Mouse (Mus musculus): Measurements from ENCODE around the gene Pla2g1b. TPM values are rescaled to one million over a fixed set of nuclear protein-coding genes. Genes with fewer than 3 reads are reported as not detected.

Gene Pla2g1b
- polyA plus RNA-seq, 1 experiment from 2014 or later: not detected

DNA sequence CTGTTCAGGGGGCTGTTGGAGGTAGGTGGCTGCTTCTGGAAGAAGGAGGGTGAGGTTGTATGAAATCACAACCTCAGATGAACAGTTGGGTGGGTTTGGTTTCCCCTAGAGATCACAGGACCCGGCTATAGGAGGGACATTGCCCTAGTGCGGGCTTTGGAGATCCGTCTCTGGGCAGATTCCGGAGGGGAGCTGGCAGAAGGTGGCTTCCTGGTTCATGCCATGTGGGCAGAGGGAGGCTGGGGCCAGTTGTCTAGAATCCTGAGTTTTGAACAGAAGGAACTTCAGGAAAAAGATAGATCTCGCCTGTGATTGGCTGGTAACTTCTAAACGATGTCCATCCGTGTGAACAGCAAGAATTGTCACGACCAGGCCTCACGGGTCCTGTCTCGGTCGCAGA is 33.7 kb upstream of the Pla2g1b start:
- WGBS: 88% methylated on average over 11 of the region's 11 CpGs
- Histone ChIP-seq H3K27me3 (ENCODE audit: control insufficient read depth, insufficient read depth, low read length) (peaks cover 18% of the 10 kb centered on the region), H3K4me2 (ENCODE audit: low read length) (no peak overlapping the region), H3K9ac (ENCODE audit: low read length) (no peak overlapping the region), H3K27ac (replicated peaks in 1 of 2; ENCODE audit: control insufficient read depth in 1 of 2, insufficient read depth in 1 of 2, low read depth in 2 of 2, low read length in 2 of 2) (no peak overlapping the region), H3K4me3 (ENCODE audit: control insufficient read depth in 1 of 2, insufficient read depth in 1 of 2, low read depth in 1 of 2, low read length in 2 of 2) (no peak overlapping the region), H3K9me3 (ENCODE audit: control insufficient read depth, low read length) (no peaks in the 10 kb centered on the region), H3K4me1 (ENCODE audit: control insufficient read depth in 2 of 2, insufficient read depth in 2 of 2, low read length in 2 of 2) (peaks cover 23 to 30% of the 10 kb centered on the region in 2 experiments), H3K36me3 (ENCODE audit: control insufficient read depth, insufficient read depth, low read length) (no peaks in the 10 kb centered on the region)
- no peak for ATAC-seq (ENCODE audit: insufficient number of reproducible peaks, insufficient read depth, low FRiP score, low read depth)

DNA sequence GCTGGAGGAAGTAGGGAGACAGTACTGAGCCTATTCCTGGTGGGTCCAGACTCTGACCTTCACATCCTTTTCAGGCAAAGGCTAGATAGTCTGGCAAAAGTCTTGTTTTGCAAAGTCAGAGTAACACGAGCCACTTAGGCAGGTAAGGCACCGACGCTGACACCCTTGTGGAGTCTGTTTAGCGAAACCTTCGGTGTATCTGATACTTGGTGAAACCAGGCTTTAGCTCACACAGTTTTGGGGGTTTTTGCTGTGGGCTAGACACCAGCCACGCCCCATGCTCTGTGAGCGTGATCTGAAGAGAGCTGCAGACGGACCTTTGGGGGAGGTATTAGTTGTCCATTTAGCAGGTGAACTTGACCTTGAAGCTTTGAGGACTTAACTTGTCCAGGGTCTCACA is 32.9 kb upstream of the Pla2g1b start:
- no peaks in the 10 kb centered on the region for H3K9me3 ChIP-seq (ENCODE audit: control insufficient read depth, low read length)
- H3K27me3 ChIP-seq (ENCODE audit: control insufficient read depth, insufficient read depth, low read length): peaks cover 11% of the 10 kb centered on the region
- no peak overlapping the region for H3K4me3 ChIP-seq (ENCODE audit: control insufficient read depth in 1 of 2, insufficient read depth in 1 of 2, low read depth in 1 of 2, low read length in 2 of 2)
- no peak for ATAC-seq (ENCODE audit: insufficient number of reproducible peaks, insufficient read depth, low FRiP score, low read depth)
- WGBS: 86% methylated on average over 8 of the region's 8 CpGs
- no peak overlapping the region for H3K4me2 ChIP-seq (ENCODE audit: low read length)
- H3K4me1 ChIP-seq (ENCODE audit: control insufficient read depth in 2 of 2, insufficient read depth in 2 of 2, low read length in 2 of 2): peaks cover 23 to 35% of the 10 kb centered on the region in 2 experiments
- no peak overlapping the region for H3K9ac ChIP-seq (ENCODE audit: low read length)
- H3K36me3 ChIP-seq (ENCODE audit: control insufficient read depth, insufficient read depth, low read length): no peaks in the 10 kb centered on the region
- H3K27ac ChIP-seq (replicated peaks in 1 of 2; ENCODE audit: control insufficient read depth in 1 of 2, insufficient read depth in 1 of 2, low read depth in 2 of 2, low read length in 2 of 2): no peak overlapping the region

DNA sequence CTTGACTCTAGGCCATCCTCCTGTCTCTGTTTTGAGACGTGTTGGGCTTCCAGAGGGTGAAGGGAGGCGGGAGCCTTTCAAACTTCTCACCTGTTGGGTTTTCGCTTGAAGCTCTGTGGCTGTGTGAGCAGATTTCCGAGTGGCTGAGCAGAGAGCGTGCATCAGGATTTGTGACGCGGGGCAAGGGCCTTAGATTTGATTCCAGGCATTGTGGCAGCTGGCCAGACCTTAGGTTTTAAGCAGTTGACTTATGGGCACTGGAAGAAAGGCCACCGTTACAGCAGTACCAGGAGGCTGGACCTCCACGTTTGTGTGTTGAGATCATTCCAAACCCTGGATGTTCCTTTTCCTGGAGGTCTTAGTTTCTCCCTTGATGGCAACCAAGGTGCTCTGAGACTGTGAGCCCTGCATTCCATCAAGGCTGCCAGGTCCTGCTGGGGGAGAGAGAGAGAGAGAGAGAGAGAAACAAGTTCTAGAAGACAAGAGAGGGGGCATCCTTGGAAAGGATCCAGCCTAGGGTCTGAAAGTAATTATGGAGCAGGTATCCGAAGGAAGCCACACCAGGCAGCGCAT is 31.7 kb upstream of the Pla2g1b start:
- WGBS: 74% methylated on average over 11 of the region's 11 CpGs
- H3K9me3 ChIP-seq (ENCODE audit: control insufficient read depth, low read length): no peaks in the 10 kb centered on the region
- peaks cover 4% of the 10 kb centered on the region; the same call in 1 of the 2 replicates for H3K36me3 ChIP-seq (ENCODE audit: control insufficient read depth, insufficient read depth, low read length)
- peaks cover 19 to 32% of the 10 kb centered on the region in 2 experiments for H3K4me1 ChIP-seq (ENCODE audit: control insufficient read depth in 2 of 2, insufficient read depth in 2 of 2, low read length in 2 of 2)
- no peak for ATAC-seq (ENCODE audit: insufficient number of reproducible peaks, insufficient read depth, low FRiP score, low read depth)
- H3K9ac ChIP-seq (ENCODE audit: low read length): no peak overlapping the region
- no peak overlapping the region for H3K4me2 ChIP-seq (ENCODE audit: low read length)
- H3K4me3 ChIP-seq (ENCODE audit: control insufficient read depth in 1 of 2, insufficient read depth in 1 of 2, low read depth in 1 of 2, low read length in 2 of 2): no peak overlapping the region
- H3K27me3 ChIP-seq (ENCODE audit: control insufficient read depth, insufficient read depth, low read length): no peaks in the 10 kb centered on the region
- no peak overlapping the region for H3K27ac ChIP-seq (replicated peaks in 1 of 2; ENCODE audit: control insufficient read depth in 1 of 2, insufficient read depth in 1 of 2, low read depth in 2 of 2, low read length in 2 of 2)

DNA sequence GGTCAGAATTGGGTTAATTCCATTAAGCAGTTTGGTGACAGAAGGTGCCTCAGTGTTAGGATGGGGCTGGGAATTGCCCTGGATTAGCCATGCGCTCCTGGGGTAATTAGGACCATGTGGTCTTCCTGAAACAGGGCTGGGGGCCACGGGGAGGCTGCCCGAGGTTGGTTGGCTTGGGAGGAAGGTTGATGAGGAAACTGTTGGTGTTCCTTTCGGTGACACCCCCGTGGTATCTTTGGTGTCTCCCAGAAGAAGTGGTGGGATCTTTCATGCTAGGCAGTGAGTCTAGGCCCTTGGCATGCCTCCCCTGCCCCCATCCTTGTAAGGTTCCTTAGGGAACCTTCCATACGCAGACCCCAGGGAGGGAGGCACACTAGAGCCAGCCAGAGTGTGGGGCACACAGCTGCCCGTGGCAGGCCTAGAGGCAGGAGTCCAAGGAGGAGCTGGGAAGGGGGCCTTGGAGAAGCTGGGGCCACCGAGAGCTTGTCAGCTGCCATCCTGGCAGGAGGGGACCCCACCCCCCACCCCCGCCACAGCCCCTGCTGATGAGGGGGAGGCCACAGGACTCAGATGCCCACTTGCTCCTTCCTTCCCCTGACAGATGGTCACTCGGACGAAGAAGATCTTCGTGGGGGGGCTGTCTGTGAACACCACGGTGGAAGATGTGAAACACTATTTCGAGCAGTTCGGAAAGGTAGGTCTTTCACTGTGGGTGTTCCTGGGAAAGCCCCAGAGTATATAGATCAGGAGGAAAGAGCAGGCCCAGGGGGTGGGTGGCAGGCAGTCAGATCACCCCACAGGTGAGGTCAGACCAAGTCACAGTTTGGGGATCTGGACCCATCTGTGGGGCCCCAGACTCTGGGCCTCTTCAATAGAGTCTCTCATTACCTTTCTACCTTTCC is 31.0 kb upstream of the Pla2g1b start:
- ATAC-seq (ENCODE audit: insufficient number of reproducible peaks, insufficient read depth, low FRiP score, low read depth): no peak
- H3K4me2 ChIP-seq (ENCODE audit: low read length): no peak overlapping the region
- peaks cover 19 to 32% of the 10 kb centered on the region in 2 experiments for H3K4me1 ChIP-seq (ENCODE audit: control insufficient read depth in 2 of 2, insufficient read depth in 2 of 2, low read length in 2 of 2)
- H3K27ac ChIP-seq (replicated peaks in 1 of 2; ENCODE audit: control insufficient read depth in 1 of 2, insufficient read depth in 1 of 2, low read depth in 2 of 2, low read length in 2 of 2): no peak overlapping the region
- H3K27me3 ChIP-seq (ENCODE audit: control insufficient read depth, insufficient read depth, low read length): no peaks in the 10 kb centered on the region
- H3K36me3 ChIP-seq (ENCODE audit: control insufficient read depth, insufficient read depth, low read length): peaks cover 4% of the 10 kb centered on the region; the same call in 1 of the 2 replicates
- WGBS: 73% methylated on average over 15 of the region's 15 CpGs
- no peak overlapping the region for H3K4me3 ChIP-seq (ENCODE audit: control insufficient read depth in 1 of 2, insufficient read depth in 1 of 2, low read depth in 1 of 2, low read length in 2 of 2)
- H3K9ac ChIP-seq (ENCODE audit: low read length): no peak overlapping the region; the same call in 1 of the 2 replicates
- no peaks in the 10 kb centered on the region for H3K9me3 ChIP-seq (ENCODE audit: control insufficient read depth, low read length)

DNA sequence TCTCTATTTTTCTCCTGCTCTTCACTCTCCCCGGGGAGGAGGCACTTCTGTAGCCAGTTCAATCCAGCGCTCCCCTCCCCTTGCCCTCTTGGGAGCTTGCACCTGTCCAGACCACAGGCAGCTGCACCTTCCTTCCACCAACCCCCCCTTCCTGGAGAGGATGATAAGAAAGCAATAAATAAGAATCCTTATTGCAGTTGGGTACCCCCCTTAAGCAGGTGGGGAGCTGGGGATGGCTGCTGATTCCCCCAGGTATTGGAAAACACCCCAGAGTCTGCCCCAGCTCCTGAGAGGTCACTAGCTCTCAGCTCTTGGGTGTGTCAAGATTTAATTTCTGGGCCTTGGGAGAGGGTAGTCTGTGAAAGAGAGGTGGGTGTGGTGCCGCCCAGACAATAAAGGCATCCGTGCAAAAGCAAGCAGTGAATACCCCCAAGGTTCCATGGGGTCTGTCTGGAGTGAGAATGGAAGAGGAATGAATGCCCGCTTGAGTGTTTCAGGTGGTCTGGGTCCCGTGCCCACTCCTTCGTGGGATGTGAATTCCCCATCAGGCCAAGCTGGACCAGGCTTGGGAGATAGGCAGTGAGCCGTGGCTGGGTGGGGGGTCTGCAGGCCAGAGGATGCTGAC is 30.2 kb upstream of the Pla2g1b start:
- H3K27me3 ChIP-seq (ENCODE audit: control insufficient read depth, insufficient read depth, low read length): no peaks in the 10 kb centered on the region
- peak overlapping the region in 1 of 2 experiments; percentile 41; a peak in 2 of 4 replicates for H3K27ac ChIP-seq (replicated peaks in 1 of 2; ENCODE audit: control insufficient read depth in 1 of 2, insufficient read depth in 1 of 2, low read depth in 2 of 2, low read length in 2 of 2)
- no peaks in the 10 kb centered on the region for H3K9me3 ChIP-seq (ENCODE audit: control insufficient read depth, low read length)
- H3K36me3 ChIP-seq (ENCODE audit: control insufficient read depth, insufficient read depth, low read length): peaks cover 4% of the 10 kb centered on the region; the same call in 1 of the 2 replicates
- peaks cover 16 to 29% of the 10 kb centered on the region in 2 experiments for H3K4me1 ChIP-seq (ENCODE audit: control insufficient read depth in 2 of 2, insufficient read depth in 2 of 2, low read length in 2 of 2)
- H3K4me2 ChIP-seq (ENCODE audit: low read length): peak overlapping the region; percentile 89
- ATAC-seq (ENCODE audit: insufficient number of reproducible peaks, insufficient read depth, low FRiP score, low read depth): no peak
- peak overlapping the region; percentile 79 for H3K9ac ChIP-seq (ENCODE audit: low read length)
- WGBS: 42% methylated on average over 8 of the region's 8 CpGs
- peak overlapping the region; percentile 35 to 48; a peak in 3 of 4 replicates for H3K4me3 ChIP-seq (ENCODE audit: control insufficient read depth in 1 of 2, insufficient read depth in 1 of 2, low read depth in 1 of 2, low read length in 2 of 2)

DNA sequence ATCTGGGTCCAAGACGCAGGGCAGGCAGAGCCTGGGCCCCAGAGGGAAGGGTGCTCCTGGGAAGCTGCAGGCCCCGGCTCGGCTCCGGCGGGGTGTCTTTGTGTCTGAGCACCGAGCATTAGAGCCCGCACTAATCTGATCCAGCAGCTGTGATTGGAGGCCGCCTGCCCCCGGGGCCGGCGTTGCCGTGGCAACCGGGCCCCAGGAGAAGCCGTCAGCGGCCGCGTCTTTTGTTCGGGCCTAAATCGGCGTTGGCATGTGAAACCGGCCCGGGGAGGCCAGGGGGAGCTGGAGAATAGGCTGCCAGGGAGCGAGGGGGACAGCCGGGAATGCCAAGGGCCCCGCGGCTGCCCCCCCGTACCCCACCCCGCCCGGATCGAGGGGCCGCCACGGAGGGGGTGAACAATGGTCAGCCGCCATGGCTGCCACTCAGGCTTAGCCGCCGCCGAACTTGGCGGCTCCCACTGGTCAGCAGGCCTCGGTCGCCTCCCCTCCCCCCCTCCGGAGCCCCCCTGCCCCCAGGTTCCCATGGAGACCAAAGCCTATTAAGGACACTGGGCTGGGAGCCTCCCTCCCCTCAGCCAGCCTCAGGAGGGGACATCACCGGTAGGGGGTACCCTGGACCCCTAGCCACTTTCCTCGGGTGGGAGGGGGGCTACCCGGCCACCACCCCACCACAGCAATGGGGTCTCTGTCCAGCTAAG is 29.5 kb upstream of the Pla2g1b start:
- peak overlapping the region; percentile 35 to 48 for H3K4me3 ChIP-seq (ENCODE audit: control insufficient read depth in 1 of 2, insufficient read depth in 1 of 2, low read depth in 1 of 2, low read length in 2 of 2)
- H3K9me3 ChIP-seq (ENCODE audit: control insufficient read depth, low read length): no peaks in the 10 kb centered on the region
- 1% methylated on average over 34 of the region's 43 CpGs for WGBS
- H3K27ac ChIP-seq (replicated peaks in 1 of 2; ENCODE audit: control insufficient read depth in 1 of 2, insufficient read depth in 1 of 2, low read depth in 2 of 2, low read length in 2 of 2): peak overlapping the region in 1 of 2 experiments; percentile 41; a peak in 2 of 4 replicates
- no peaks in the 10 kb centered on the region for H3K27me3 ChIP-seq (ENCODE audit: control insufficient read depth, insufficient read depth, low read length)
- peaks cover 12 to 24% of the 10 kb centered on the region in 2 experiments for H3K4me1 ChIP-seq (ENCODE audit: control insufficient read depth in 2 of 2, insufficient read depth in 2 of 2, low read length in 2 of 2)
- peak overlapping the region; percentile 79 for H3K9ac ChIP-seq (ENCODE audit: low read length)
- peaks cover 4% of the 10 kb centered on the region; the same call in 1 of the 2 replicates for H3K36me3 ChIP-seq (ENCODE audit: control insufficient read depth, insufficient read depth, low read length)
- peak overlapping the region; percentile 89 for H3K4me2 ChIP-seq (ENCODE audit: low read length)
- ATAC-seq (ENCODE audit: insufficient number of reproducible peaks, insufficient read depth, low FRiP score, low read depth): peak; percentile 52

Measured in heart, embryonic 14.5 days (tissue).